Mouse (Mus musculus): ENCODE results near the gene Ercc4. TPM values are rescaled to one million over a fixed set of nuclear protein-coding genes. Genes with fewer than 3 reads are reported as not detected.
A peak's percentile ranks its signal among the peaks of the same experiment; 100 is the strongest.

Gene Ercc4
- total RNA-seq, 2 experiments from 2014 or later: 20.3 to 23.9 TPM

- intact Hi-C loops (cut with DNase I): no loop called here
- DNase-seq (ENCODE audit: low spot score in 2 of 2): no peak
These were observed 80.1 kb downstream of the Ercc4 start for GRCm38 (mm10) chr16:13189430-13190107.

- intact Hi-C loops (cut with DNase I): no loop called here
- no peak for DNase-seq (ENCODE audit: low spot score in 2 of 2)
These were observed 81.0 kb downstream of the Ercc4 start for GRCm38 (mm10) chr16:13190471-13190870.

GRCm38 (mm10) chr16:13191166-13191565, 81.7 kb downstream of the Ercc4 start:
- no peak for DNase-seq (ENCODE audit: low spot score in 2 of 2)
- intact Hi-C loops (cut with DNase I): no loop called here

- peak; percentile 60 to 65 for DNase-seq (ENCODE audit: low spot score in 2 of 2)
- intact Hi-C loops (cut with DNase I): loop anchor here (2.0 kb wide), 1 partner anchor 165 kb away; no protein-coding TSS in a partner anchor
These were observed 84.2 kb downstream of the Ercc4 start for GRCm38 (mm10) chr16:13193663-13194071.

GRCm38 (mm10) chr16:13194882-13195281, 85.4 kb downstream of the Ercc4 start:
- intact Hi-C loops (cut with DNase I): loop anchor here (2.0 kb wide), 1 partner anchor 164 kb away; no protein-coding TSS in a partner anchor

GRCm38 (mm10) chr16:13196626-13197025, 87.1 kb downstream of the Ercc4 start:
- intact Hi-C loops (cut with DNase I): loop anchor here (2.0 kb wide), 2 partner anchors 38 to 60 kb away; partner anchors contain the start of gene Mrtfb
- peak; percentile 76 to 83 for DNase-seq (ENCODE audit: low spot score in 2 of 2)

More at GRCm38 (mm10) chr16:13194882-13195281, 85.4 kb downstream of the Ercc4 start:
- DNase-seq (ENCODE audit: low spot score in 2 of 2): peak; percentile 63 to 69

- intact Hi-C loops (cut with DNase I): loop anchor here (2.0 kb wide), 2 partner anchors 38 to 60 kb away; partner anchors contain the start of gene Mrtfb
- DNase-seq (ENCODE audit: low spot score in 2 of 2): peak; percentile 75 to 86
These were observed 87.8 kb downstream of the Ercc4 start for GRCm38 (mm10) chr16:13197293-13197692.

GRCm38 (mm10) chr16:13199204-13199603, 89.7 kb downstream of the Ercc4 start:
- intact Hi-C loops (cut with DNase I): no loop called here

More at GRCm38 (mm10) chr16:13199204-13199603, 89.7 kb downstream of the Ercc4 start:
- DNase-seq (ENCODE audit: low spot score in 2 of 2): no peak

Other genes starting within 250 kb of the Ercc4 start
- gene Mrtfb, start 146.8 kb downstream of the Ercc4 start, total RNA-seq (2021): 100 to 1,000 TPM; 168 to 208 TPM

All from left cerebral cortex, postnatal 36 days (tissue).